Mouse (Mus musculus) heart, adult 2 months (tissue): ENCODE data around the gene Foxp1.

Experiments
- CTCF ChIP-seq: fragments of 200-600 bp; IDR thresholded peaks from 2 replicates; pipeline ENCODE4 v1.8.1; 2022; ENCODE audit warnings: antibody characterized with exemption, mild to moderate bottlenecking, moderate library complexity
- EP300 ChIP-seq: fragments of 200-500 bp; IDR thresholded peaks from 2 replicates; pipeline ENCODE4 v1.6.1; 2011; ENCODE audit warnings: low read depth, low read length, control low read depth; ENCODE audit not compliant: insufficient read depth
- POLR2A ChIP-seq: fragments of 200-500 bp; IDR thresholded peaks from 2 replicates; pipeline ENCODE4 v1.6.1; 2011; ENCODE audit warnings: mild to moderate bottlenecking, low read depth, low read length, control low read depth; ENCODE audit not compliant: insufficient read depth

- TF ChIP-seq CTCF: no peak
- no peak for TF ChIP-seq POLR2A
- TF ChIP-seq EP300: no peak
Measured at GRCm38 (mm10) chr6:99101489-99101908, 421.0 kb downstream of the Foxp1 start.
